Mouse (Mus musculus) frontal cortex, adult (tissue): ENCODE measurements around the gene Ascl2.

Experiments used
- ATAC-seq: cut with Nextera tagmentation; 2 replicates; pipeline ENCODE4 v1.9.2; 2017; ENCODE audit warnings: mild to moderate bottlenecking, moderate library complexity, mixed read lengths; ENCODE audit not compliant: low TSS enrichment

Ascl2 gene

GRCm38 (mm10) chr7:142918641-142919628 lies 50.1 kb downstream of the Ascl2 start:
- ATAC-seq = peak; percentile 52; the same call in 1 of the 2 replicates

DNA sequence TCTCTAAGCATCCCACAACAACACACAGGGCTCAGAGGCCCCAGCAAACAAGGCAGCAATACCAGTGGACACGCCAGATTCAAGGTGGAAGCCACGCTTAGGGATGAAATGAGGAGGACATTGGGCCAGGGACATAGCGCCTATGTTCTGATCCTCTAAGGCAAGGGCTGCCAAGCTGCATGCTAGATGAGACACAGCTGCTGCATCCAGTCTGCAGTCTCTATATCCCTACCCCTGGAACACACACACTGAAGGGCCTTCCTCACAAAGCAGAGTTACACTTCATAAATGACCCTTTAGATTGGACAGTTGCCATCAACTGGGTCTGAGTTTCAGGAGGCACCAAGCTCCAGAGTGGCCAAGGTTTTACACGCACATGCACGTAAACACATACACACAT lies 51.4 kb downstream of the Ascl2 start:
- ATAC-seq = no peak
